Mouse (Mus musculus): ENCODE data around the gene Sema5a.
"Not testable (repeated sequence)": the region's sequence is repeated elsewhere in the genome, so short reads cannot be mapped to it uniquely, and the experiment has no call there.

The Sema5a gene

DNA sequence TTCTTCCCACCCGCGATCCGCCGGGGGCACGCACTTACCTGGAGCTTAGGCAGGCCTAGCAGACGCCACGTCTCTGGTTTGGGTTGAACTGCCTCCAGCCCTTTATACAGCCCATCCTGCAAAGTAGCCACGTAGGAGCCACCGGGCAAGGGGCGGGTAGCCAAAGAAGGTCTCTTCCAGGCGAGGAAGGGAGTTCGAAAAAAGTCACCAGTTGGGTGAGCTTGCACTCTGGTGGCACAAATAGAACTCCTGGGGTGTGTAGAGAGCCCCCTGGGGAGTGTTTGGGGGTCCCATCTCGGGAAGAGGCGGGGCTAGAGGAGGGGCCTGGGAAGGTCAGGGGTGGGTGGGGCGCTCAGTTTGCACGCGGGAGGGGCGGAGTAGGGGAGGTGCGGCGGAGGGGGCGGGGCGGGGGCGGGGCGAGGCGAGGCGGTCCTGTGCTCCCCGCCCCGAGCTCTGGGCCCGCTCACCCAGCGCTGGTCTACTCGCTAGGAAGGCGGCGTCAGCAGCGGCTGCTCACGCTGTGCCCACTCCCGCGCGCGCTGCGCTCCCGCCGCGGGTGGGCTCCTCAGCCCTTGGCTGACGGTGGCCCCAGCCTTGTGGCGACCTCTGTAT, at the start of gene Sema5a:
Sema5a (plus strand) TSS at position 467 of the 612 bp plus-strand sequence.
- DNase-seq (ENCODE audit: low read depth, low spot score), result peak; percentile 66

DNA sequence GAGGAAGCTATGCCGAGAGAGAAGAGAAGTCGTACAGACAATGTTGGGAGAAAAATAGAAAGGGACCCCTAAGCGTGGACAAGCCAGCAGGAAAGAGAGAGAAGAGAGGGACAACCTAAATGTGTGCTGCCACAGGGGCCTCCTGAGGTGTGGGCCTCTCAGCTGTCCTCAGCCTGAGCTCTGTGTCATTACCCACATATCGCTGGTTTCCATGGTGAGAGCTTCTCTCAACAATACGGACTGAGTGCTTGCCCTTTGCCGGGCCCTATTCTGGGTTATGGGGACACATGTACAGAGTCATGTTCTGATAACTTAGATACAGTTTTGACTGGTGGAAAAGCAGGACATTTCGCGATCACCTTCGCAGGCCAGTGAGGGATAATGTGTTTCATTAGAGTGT, 46.5 kb upstream of the Sema5a start:
- no peak for DNase-seq (ENCODE audit: low read depth, low spot score)

DNA sequence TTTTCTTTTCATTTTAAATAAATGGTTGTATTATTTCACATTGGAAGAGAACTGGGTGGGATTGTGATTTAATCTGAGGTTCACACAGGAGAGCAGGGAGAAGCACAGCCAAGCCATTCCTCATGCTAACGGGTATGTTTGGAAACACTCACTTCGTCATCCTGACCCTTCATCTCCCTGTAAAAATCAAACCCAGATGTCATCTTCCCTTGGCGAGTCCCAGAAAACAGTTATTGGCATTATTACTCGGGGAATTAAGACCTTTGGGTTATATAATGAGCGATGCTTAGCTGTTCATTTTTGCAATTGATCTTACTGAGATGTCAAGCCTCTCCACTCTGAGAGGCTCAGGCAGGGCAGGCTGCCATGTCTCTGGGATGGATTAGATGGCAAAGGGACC, 46.0 kb upstream of the Sema5a start:
- DNase-seq (ENCODE audit: low read depth, low spot score), result no peak

DNA sequence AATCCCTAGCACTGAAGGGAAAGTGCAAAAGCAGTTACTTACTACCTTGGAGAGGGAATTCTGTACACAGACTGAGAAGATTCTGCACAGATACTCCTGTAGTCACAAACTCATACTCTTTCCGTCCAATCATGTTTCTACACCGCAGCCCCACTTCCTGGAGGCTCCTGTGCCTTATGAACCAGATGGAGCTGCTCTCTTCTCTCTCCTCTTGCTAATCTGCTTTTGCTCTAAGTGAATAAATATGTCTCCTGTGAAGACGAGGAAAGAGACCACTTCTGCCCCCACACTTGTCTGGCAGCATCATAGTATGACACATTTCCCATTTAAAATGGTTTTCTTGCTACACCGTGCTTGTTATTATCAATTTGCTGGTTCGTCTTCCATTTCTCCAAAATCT, 41.4 kb upstream of the Sema5a start:
- DNase-seq (ENCODE audit: low read depth, low spot score), result peak; percentile 49

DNA sequence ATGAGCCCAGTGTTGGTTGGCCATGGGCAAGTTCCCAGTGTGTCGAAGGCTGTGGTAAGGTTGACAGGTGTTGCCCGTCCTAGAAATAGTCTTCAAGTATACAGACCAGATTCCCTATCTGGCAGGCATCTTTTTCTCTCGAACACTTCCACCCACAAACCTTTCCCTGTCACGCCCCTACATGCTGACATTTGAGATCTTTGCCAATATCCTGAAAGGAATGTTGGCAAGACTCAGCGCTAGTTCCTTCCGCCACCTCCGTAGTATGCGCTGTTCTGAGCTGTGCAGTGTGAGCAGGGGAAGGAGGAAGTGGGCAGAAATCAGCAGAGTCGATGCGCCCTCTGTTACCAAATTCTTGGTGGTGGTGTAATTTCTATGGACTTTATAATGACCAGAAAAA, 39.7 kb upstream of the Sema5a start:
- DNase-seq (ENCODE audit: low read depth, low spot score), result peak; percentile 77

DNA sequence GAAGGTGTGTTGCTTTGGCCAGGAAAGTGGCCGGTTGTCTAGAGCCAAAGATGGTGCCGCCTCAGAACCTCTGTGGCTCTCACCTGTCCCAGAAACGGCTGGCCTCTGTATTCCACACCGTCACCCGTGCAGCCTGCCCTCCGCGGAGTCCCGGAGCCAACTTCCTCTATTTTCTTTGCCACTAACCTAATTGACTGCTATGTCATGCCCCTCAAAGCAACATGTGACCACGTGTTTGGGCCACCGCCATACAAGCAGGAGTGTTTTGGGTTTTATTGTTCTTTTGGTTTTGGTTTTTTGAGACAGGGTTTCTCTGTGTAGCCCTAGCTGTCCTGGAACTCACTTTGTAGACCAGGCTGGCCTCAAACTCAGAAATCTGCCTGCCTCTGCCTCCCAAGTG, 29.9 kb upstream of the Sema5a start:
- DNase-seq (ENCODE audit: low read depth, low spot score), result not testable (repeated sequence)

DNA sequence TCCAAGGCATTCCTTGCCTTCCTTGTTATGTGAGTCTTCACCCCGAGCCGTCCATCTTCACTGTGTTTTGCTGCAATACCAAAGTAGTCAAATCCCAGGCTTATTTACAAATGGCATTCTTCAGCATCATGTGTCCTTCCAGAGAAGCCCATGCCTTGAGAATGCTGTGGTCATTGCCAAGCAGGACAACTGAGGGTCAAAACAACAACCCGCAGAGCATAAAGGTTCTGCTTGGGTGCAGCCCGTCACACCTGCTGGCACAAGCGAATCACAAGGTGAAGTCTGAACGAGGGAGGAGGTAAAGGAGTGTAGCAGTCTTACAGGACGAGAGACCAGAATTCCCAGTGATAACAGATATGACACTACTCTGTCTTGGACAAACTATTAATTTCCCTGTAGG, 21.6 kb upstream of the Sema5a start:
- no peak for DNase-seq (ENCODE audit: low read depth, low spot score)

DNA sequence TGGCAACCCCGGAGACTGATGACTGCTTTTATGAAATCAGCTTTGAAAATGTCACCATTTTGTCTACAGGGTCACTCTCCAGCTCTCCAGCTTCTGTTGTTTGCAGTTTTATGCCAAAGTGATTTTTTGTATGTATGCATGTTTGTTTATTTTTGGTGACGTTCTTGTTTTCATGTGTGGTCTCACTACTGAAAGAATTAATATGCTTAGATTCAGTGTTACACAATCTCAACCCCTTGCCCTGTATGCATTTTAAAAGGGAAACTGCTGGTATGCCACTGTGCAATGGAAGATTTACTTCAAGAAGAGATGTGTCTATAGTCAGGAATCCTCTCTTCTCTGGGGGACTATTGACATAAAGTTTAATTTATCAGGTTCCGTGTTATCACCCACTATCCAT, 19.2 kb upstream of the Sema5a start:
- DNase-seq (ENCODE audit: low read depth, low spot score), result no peak

DNA sequence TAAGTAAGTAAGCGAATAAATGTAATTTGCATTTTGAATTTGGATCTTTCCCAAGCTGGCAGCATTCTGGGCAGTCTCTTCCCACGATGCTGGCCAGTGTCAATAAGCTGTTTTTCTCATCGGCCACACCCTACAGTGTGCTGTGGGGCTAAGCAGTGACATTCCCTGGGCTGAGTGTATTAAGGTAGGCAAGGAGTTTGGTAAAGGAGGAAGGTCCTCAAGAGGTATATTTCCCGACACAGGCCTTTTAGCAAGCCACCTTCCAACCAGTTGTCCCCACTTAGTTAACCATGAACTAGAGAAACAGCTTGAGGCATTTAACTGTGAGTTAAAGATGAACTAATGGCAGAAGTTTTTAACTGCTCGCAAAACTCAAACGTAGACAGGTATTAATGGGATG, 18.2 kb upstream of the Sema5a start:
- no peak for DNase-seq (ENCODE audit: low read depth, low spot score)

DNA sequence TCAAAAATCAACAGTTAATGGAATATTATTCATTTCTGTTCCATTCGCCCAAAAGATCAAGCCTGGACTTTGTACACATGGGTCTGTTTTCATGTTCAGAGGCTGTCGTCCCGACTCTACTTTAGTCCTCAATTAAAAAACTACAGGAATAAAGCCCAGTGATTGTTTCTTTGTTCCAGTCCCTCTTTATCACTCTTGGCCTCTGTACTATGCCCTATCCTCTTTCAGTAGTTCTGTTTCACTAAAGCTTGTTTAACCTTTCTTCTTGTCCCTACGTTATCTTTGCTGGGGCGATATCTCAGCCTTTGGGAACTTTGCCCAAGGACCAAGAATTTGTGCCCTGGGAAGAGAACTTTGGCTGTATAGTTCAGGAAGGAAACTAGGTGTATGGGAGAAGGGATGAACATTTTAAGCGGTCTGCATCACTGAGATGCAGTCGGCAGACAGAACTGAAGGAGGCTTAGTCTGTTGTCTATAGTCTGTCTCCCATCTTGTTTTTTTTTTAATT, 17.7 kb upstream of the Sema5a start:
- no peak for DNase-seq (ENCODE audit: low read depth, low spot score)

DNA sequence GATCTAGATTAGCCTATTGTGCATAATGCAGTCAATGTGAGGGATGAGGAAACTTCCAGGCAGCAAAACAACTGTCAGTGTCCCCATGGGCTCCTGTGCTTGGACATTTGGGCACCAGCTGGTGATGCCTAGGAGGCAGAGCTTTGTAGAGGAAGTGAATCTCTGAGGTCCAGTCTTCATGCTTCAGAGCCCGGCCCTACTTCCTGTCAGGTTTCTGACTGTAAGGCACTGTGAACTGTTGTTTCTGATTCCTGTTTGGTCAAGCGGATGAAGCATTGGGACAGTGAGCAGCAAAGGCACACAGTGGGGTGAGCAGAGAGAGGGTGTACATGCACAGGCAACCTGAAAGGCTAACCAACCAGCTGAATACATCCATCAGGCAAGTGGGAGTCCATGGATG, 14.5 kb upstream of the Sema5a start:
- DNase-seq (ENCODE audit: low read depth, low spot score), result no peak

DNA sequence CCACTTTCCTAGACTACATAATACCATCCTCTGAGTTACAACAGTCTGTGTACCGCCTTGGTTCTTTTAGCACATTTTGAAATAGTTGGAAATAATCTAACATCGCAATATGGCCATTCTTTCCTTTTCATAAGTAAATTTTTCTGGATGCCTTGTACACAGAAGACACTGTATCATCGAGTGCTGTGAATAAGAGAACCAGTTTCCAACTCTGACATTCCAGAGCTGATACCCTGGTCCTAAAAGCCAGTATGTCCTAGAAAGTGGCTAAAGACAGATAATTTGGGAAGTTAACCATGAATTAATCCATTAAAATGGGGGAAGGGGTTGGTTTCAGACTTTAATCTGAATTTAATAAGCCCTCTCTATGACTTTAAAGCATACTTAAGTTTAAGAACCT, 12.4 kb upstream of the Sema5a start:
- no peak for DNase-seq (ENCODE audit: low read depth, low spot score)

DNA sequence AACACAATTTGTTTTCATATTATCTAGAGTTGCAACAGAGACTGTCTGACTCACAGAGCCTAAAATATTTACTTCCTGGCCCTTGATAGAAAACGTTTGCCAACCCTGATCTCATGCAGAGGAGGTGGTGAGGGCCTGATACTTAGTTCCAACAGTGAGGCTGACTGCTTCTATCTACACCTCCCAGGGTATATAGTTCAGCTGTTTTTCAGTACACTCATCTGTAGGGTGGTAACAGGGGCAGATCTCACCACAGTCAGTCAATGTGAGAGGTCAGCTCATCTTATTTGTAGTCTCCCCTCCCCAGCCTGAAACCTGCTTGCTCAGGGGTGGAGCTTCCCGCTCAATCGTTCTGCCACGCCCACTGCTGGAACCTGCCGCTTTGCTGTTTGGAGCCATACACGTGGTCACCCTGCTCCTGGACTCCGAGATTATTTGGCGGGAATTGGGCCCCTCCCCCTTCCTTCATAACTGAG, 11.9 kb upstream of the Sema5a start:
- DNase-seq (ENCODE audit: low read depth, low spot score), result peak; percentile 50

DNA sequence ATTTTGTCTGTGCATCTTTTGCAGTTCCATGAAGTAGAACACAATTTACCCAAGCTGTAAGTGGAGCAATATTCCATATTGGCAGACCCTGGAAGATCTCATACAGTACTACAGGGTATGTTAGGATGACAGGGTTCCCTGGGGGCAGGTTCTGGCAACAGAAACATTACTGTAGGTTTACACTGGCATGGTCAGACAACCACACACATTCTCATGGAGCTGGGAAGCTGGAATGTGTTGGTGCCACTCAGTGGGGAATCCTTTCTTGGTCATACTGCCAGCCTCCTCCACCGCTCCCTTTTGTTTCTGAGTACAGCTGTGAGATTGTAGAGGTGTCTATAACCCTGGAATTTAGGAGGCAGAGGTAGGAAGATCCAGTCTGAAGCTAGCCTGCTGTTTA, 11.2 kb upstream of the Sema5a start:
- DNase-seq (ENCODE audit: low read depth, low spot score), result no peak

DNA sequence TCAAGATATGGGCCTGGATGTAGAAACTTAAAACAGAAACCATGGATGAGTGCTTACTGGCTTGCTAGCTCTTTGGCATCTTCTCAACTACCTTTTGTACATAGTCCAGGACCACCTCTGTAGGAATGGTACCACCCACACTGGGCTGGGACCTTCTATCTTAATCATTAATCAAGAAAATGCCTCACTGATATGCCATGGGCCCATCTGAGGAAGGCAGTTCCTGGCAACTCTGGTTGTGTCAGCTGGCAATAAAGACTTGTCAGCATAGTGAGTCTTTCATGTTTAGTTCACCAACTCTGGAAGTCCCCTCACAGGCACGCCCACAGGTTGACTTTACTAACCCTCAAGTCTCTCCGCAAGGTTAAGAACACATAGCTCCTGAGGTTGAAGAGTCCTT, 5.5 kb upstream of the Sema5a start:
- DNase-seq (ENCODE audit: low read depth, low spot score), result no peak

DNA sequence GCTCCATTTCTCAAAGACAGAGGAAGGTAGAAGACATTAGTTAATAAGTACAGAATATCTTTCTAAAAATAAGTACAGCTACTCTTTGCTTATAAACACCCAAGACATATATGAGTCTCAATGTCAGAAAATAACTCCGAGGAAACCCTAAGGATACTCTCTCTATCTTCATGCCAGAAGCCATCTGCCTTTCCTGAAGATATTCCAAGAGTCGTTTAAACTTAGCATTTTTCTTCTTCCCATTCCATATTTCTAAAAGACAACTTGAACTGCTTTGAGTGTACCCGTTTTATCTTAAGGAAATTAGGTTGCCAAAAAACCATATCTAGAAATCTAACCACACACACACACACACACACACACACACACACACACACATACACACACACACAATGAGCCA, 4.5 kb upstream of the Sema5a start:
- DNase-seq (ENCODE audit: low read depth, low spot score), result peak; percentile 61

DNA sequence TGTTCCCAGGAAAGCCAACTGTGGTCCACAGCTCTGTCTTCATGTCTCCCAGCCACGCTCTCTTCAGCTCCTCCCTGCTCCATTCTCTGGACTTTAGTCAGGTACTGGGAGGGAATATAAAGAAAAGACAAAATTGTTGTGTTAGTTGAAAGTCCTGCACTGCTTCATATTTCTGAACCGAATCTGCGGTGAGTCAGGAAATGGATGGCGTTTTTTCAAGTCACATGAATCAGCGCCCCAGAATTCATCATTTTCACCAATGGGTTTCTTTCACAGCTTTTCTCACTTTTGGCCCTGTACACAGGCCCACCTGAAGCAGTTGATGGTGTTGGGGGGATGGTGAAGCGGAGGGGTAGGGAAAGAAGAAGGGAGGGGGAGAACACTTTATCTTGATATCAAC, 2.9 kb upstream of the Sema5a start:
- no peak for DNase-seq (ENCODE audit: low read depth, low spot score)

DNA sequence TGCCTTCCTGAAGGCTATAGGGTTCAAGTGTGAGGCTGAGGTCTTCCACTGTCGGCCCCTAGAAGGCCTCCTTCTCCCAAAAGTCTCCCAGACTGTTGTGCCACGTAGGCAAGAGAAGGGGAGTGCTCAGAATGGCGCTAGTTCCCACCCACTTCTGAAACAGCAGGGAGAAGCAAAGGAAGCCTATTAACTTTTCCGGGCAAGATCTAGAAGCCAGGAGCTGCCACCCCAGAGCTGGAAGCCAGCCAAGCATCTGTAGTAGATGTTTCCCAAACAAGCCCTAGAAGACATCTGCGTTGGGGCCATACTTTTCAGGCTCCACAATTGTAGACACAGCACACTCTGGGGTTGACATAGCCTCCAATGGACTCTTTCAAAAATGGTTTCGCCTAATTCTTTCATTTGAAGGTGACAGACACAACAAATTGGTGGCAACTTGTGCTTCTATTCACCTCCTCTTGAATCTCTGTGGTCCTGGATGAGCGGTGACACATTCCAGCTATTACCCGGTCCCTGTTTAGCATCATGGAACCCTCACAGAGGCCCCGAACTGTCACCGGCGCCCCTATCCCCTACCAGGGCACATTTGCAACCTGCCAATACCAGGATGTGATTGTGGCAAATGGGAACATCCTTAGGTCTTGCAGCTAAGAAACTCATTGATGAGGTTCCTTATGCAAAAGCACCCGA, 1.4 kb upstream of the Sema5a start:
- no peak for DNase-seq (ENCODE audit: low read depth, low spot score)

DNA sequence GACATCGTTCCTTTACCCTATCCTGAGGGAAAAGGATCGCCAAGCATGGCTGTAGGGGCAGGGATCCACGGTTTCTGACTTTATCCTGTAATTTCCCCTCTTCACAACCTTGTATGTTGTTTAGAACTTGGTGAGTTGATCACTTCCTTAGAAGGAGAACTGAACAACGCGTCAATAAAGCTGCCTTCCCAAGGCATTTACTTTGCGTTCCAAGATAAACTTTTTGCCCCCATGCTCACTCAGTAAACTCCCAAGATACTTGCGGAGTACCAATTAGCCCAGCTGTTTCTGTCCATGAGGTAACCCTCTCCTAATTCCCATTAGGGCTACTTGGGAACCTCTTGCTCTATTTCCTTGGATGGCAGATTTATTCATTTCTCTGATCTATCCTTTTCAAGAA, 786 bp upstream of the Sema5a start:
- no peak for DNase-seq (ENCODE audit: low read depth, low spot score)

DNA sequence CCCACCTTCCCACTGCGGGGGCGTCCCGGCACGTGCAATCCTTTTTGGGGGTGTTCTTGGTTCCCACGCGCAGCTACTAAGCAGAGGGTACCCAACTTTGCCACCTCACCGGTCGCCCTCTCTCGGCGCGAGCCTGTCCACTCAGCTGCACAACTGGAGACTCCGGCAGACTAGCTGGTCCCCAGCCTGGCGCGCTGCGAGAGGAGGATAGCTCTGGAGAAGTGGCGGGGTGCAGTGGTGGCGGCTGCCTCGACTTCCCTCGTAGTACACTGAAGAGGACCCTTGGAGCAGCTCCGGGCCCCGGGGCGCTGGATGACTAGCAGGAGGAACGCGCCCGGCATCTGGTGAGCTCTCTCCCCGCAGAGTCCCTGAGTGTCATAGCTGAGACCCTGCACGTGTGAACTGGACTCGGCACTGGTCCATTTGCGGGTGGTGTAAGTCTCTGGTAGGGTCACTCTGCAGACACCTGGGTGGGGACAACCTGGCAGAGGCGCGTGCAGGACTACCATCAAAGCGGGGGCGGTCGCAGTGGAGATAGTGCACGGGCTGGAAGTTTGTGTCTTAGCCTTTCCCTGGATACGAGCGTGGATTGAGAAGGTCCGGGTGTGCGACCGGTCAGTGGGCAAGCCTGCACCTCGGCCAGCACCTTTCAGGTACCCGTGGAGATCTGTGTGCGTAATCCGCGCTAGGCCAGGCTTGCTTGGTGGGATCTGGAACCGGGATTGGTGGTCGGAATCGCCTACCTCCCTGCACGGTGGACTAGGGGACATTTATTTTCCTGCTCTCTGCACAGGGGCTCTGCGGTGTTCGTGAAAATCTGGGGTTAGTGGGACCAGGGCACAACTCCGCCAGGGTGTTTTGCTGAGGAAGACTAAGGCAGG, 586 bp downstream of the Sema5a start:
- DNase-seq (ENCODE audit: low read depth, low spot score), result peak; percentile 47

DNA sequence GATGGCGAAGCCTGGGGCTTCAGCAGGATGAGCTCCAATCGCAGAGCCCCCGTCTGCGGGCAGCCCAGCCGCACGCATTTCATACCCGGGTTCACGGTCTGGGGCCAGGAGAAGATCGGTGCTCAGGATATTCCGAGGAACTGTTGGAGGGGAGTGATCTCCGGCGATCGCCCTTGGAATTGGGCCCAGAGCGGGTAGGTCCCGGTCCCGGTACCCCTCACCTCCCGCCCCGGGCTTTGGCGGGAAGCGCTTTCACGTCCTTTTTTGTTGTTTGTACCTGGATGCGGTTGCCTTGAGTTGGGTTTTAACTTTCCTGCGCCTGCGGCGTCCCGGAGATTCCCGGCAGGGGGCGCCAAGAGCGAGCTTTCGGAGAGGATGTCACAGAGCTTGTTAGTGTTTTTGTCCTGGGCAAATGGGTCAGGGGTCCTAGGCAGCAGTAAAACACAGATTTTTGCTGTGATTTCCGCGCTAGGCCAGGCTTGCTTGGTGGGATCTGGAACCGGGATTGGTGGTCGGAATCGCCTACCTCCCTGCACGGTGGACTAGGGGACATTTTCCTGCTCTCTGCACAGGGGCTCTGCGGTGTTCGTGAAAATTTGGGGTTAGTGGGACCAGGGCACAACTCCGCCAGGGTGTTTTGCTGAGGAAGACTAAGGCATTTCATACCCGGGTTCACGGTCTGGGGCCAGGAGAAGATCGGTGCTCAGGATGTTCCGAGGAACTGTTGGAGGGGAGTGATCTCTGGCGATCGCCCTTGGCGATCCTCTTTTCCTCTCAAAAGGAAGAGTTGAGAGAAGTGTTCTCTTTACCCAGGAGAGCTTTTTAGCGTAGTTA, 1.4 kb downstream of the Sema5a start:
- peak; percentile 83 for DNase-seq (ENCODE audit: low read depth, low spot score)

DNA sequence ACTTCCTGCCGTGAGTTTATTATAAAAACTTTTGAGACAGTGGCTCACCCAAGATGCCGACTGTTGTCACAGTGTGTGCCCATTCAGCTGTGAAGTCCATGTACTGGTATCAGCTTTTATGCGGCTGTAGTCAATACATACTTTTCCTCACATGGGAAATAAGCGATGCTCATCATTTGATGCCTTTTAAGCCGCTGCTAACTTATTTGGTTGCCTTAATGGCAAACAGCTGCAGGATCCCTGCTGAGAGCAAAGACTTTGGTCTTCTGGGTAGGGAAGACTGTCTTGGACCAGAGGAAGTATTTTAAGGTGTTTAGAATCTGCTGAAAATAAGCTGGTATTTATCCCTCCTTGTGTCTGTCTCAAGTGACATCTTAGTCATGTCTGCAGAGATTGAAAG, 2.7 kb downstream of the Sema5a start:
- DNase-seq (ENCODE audit: low read depth, low spot score), result no peak

All from brain, adult 2 months (tissue).